Mouse (Mus musculus) Patski (cell line): Measurements from ENCODE around the gene Slc6a19. TPM values are rescaled to one million over a fixed set of nuclear protein-coding genes. Genes with fewer than 3 reads are reported as not detected.

ENCODE experiments used
- ATAC-seq: fragments of 100-300 bp; one replicate; pipeline ENCODE4 v1.8.0; 2021
- CTCF ChIA-PET: fragments of 350-600 bp; sonication (Branson Sonifier 250); formaldehyde crosslinking; loops from one replicate; lab custom pipeline; 2022; ENCODE audit warnings: inconsistent platforms; lab: Charles Lee
- POLR2A ChIA-PET: fragments of 350-600 bp; sonication (Branson Sonifier 250); formaldehyde crosslinking; loops from one replicate; lab custom pipeline; 2022; ENCODE audit warnings: antibody characterized with exemption, inconsistent platforms; lab: Charles Lee
- DNase-seq: peaks from one replicate; pipeline ENCODE4 v3.0.0-alpha.2; 2011; ENCODE audit warnings: low read depth, low spot score
- H3K27me3 ChIP-seq: fragments of 371-371 bp; one replicate; pipeline ENCODE4 v1.5.1; 2021
- CTCF ChIP-seq: fragments of 100-300 bp; IDR thresholded peaks from one replicate; pipeline ENCODE4 v1.5.1; 2021
- in situ Hi-C: fragments of 300-500 bp; cut with MboI; formaldehyde crosslinking; loops from 3 replicates; pipeline ENCODE4 v1.11.1; 2018; ENCODE audit warnings: low pct_unique_long_range_greater_than_20kb, mixed read lengths
- polyA plus RNA-seq: library from polyadenylated mRNA; unstranded; gene quantifications from one replicate; pipeline ENCODE4 v1.2.3, GENCODE M21; 2021

Gene Slc6a19
- polyA plus RNA-seq, 1 experiment from 2014 or later: 20.4 TPM

GRCm38 (mm10) chr13:73682226-73682625 is 22.4 kb downstream of the Slc6a19 start:
- H3K27me3 ChIP-seq: no peaks in the 10 kb centered on the region
- in situ Hi-C loops: no loop called here
- ChIA-PET CTCF (interaction anchor here (1.3 to 3.1 kb wide), 3 partner anchors 10 to 36 kb away, joined by 3 to 20 read pairs (median 4); no protein-coding TSS in a partner anchor), POLR2A (interaction anchor here (1.7 kb wide), 1 partner anchor 10 kb away, joined by 4 read pairs; no protein-coding TSS in a partner anchor)
- DNase-seq (no peak), ATAC-seq (no peak)
- TF ChIP-seq CTCF: no peak

- ATAC-seq (peak; percentile 98), DNase-seq (peak; percentile 91)
- no peak for TF ChIP-seq CTCF
- in situ Hi-C loops: no loop called here
- no peaks in the 10 kb centered on the region for H3K27me3 ChIP-seq
- ChIA-PET POLR2A (interaction anchor here (0.9 to 1.2 kb wide), 2 partner anchors 13 to 30 kb away, joined by 3 read pairs; no protein-coding TSS in a partner anchor), CTCF (interaction anchor here (1.4 to 6.0 kb wide), 4 partner anchors 12 to 34 kb away, joined by 3 to 54 read pairs (median 13); no protein-coding TSS in a partner anchor)
Measured at GRCm38 (mm10) chr13:73680394-73680793, 24.3 kb downstream of the Slc6a19 start.

DNA sequence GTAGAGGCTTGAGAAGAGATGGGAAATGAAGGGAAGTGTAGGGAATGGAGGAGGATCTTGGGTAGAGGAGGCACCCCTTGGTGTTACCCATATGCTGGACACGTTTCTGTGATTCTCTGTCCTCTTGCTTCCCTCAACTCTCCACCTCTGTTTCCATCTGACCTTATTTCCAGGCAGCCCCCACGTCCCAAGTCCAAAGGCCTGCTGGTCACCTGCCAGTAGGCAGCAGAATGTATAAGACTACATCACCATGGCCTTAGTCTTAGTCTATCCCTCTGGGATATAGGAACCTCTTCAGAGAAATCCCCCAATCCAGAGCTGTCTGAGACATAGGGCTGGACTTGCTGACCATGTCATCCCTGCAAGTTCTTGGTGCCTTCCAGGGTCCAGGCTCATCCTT is 25.4 kb downstream of the Slc6a19 start:
- no peaks in the 10 kb centered on the region for H3K27me3 ChIP-seq
- in situ Hi-C loops: no loop called here
- TF ChIP-seq CTCF: no peak
- ATAC-seq (no peak), DNase-seq (no peak)
- ChIA-PET POLR2A (no interaction called here), CTCF (interaction anchor here (0.8 to 6.0 kb wide), 5 partner anchors 9 to 32 kb away, joined by 3 to 54 read pairs (median 5); no protein-coding TSS in a partner anchor)

DNA sequence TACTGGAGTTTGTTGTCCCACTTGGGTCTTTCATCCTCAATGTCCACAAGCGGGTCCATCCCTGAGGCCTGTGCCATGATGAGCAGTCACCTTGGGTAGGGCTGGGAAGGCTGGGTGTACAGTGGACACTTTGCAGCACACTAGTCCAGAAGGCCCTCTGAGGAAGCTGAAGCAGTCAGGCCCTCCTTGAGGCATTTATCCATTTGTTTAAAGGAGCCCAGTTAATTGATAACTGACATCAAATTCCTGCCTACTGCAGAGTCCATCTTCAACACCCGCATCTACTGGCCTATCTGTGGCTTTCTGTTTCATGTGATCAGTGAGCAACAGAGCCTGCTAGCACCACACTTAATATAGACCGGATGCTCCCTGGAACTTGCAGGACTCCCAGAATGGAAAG is 26.8 kb downstream of the Slc6a19 start, which contains the start of gene Slc6a18:
Slc6a18 (minus strand) TSS at position 171 of the 400 bp plus-strand sequence.
- TF ChIP-seq CTCF: no peak
- ATAC-seq (no peak), DNase-seq (no peak)
- ChIA-PET CTCF (interaction anchor here (1.4 to 6.0 kb wide), 4 partner anchors 11 to 31 kb away, joined by 4 to 54 read pairs (median 16); no protein-coding TSS in a partner anchor), POLR2A (interaction anchor here (0.6 kb wide), 1 partner anchor 13 kb away, joined by 3 read pairs; no protein-coding TSS in a partner anchor)
- H3K27me3 ChIP-seq: no peaks in the 10 kb centered on the region
- in situ Hi-C loops: no loop called here

- ChIA-PET POLR2A (no interaction called here), CTCF (interaction anchor here (1.4 to 6.0 kb wide), 4 partner anchors 10 to 28 kb away, joined by 3 to 54 read pairs (median 4); no protein-coding TSS in a partner anchor)
- TF ChIP-seq CTCF: no peak
Measured at GRCm38 (mm10) chr13:73675161-73675560, 29.5 kb downstream of the Slc6a19 start.

GRCm38 (mm10) chr13:73660163-73660695 is 44.4 kb downstream of the Slc6a19 start:
- ATAC-seq: no peak
- in situ Hi-C loops: no loop called here
- H3K27me3 ChIP-seq: no peaks in the 10 kb centered on the region
- TF ChIP-seq CTCF: no peak
- ChIA-PET CTCF (interaction anchor here (0.9 to 2.9 kb wide), 7 partner anchors 11 to 33 kb away, joined by 3 to 11 read pairs (median 4); partner anchors contain the start of gene Slc6a18), POLR2A (interaction anchor here (0.6 kb wide), 1 partner anchor 27 kb away, joined by 3 read pairs; no protein-coding TSS in a partner anchor)
- DNase-seq: no peak

More at GRCm38 (mm10) chr13:73675161-73675560, 29.5 kb downstream of the Slc6a19 start:
- DNase-seq (no peak), ATAC-seq (no peak)
- no peaks in the 10 kb centered on the region for H3K27me3 ChIP-seq
- in situ Hi-C loops: no loop called here

DNA sequence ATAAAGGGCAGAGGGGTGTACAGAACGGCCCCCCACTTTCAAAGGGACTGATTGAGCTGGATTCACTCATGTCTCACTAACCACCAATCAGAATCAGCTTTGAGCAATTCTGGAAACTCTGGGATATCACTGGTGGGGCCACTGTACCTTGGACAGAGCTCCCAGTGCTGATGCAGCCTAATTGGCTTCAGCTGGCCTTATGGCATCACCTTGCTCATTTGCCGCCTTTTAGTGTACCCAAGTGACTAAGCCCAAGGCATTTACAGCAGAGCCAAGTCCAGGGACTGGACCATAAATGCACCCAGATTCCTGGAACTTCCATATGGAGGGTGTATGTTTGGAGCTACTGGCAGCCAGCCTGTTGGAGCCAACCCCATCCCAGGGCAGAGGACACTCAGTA is 45.7 kb downstream of the Slc6a19 start:
- H3K27me3 ChIP-seq: no peaks in the 10 kb centered on the region
- DNase-seq: no peak
- no peak for ATAC-seq
- CTCF ChIA-PET: interaction anchor here (1.9 to 2.9 kb wide), 3 partner anchors 12 to 34 kb away, joined by 5 to 12 read pairs (median 11); partner anchors contain the start of gene Slc6a18
- no peak for TF ChIP-seq CTCF
- POLR2A ChIA-PET: no interaction called here
- in situ Hi-C loops: no loop called here

DNA sequence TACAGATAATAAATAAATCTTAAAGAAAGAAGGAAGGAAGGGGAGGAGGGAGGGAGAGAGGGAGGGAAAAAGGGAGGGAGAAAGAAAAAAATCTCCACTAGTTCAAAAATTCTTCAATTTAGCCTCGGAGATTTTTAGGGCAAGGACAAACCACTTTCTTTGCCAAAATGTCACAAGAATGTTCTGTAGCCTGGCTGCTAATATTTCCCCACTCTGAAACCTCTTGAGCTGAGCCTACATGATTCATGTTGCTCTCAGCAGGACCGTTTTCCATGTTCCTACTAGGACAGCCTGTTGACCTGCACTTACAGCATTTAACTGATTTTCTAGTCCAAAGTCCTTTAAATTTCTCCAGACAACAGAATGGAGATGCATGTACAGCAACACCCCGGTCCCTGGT is 49.7 kb downstream of the Slc6a19 start:
- in situ Hi-C loops: no loop called here
- DNase-seq: no peak
- ChIA-PET POLR2A (no interaction called here), CTCF (interaction anchor here (2.0 kb wide), 1 partner anchor 9 kb away, joined by 6 read pairs; no protein-coding TSS in a partner anchor)
- no peak for TF ChIP-seq CTCF
- H3K27me3 ChIP-seq: no peaks in the 10 kb centered on the region
- ATAC-seq: no peak

DNA sequence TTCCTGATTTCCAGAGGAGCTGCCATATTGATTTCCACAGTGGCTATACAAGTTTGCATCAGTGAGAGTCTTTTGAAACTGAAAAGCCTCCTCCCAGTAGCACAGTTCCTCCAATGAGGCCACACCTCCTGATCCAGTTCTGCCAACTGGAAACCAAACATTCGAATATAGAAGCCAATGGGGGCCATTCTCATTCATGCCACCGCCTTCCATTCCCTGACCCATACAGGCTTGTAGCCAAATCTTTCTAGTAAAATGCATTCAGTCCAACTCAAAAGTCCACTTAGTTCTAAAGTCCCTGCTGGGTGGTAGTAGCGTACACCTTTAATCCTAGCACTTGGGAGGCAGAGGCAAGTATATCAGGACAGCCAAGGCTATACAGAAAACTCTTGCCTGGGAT is 51.4 kb downstream of the Slc6a19 start:
- TF ChIP-seq CTCF: no peak
- ATAC-seq (no peak), DNase-seq (no peak)
- no peaks in the 10 kb centered on the region for H3K27me3 ChIP-seq
- in situ Hi-C loops: no loop called here
- CTCF ChIA-PET: interaction anchor here (1.0 to 1.6 kb wide), 3 partner anchors 13 to 39 kb away, joined by 3 to 8 read pairs (median 3); no protein-coding TSS in a partner anchor
- POLR2A ChIA-PET: no interaction called here

- ChIA-PET POLR2A (interaction anchor here (1.2 to 2.5 kb wide), 4 partner anchors 42 to 68 kb away, joined by 3 to 10 read pairs (median 4); no protein-coding TSS in a partner anchor), CTCF (interaction anchor here (0.8 to 10.4 kb wide), 26 partner anchors 8 to 221 kb away, joined by 3 to 196 read pairs (median 6); partner anchors contain the start of genes Slc6a18 and Slc6a19)
- no peaks in the 10 kb centered on the region for H3K27me3 ChIP-seq
- DNase-seq (peak; percentile 77), ATAC-seq (peak; percentile 83)
- in situ Hi-C loops: loop anchor here (5.0 kb wide), 2 partner anchors 46 to 181 kb away; no protein-coding TSS in a partner anchor
- TF ChIP-seq CTCF: peak; percentile 98
Measured at GRCm38 (mm10) chr13:73646397-73647087, 58.1 kb downstream of the Slc6a19 start.
